Mouse (Mus musculus) frontal cortex, postnatal 25 days (tissue): ENCODE data around the gene Dph7.
"Not testable (repeated sequence)": the region's sequence is repeated elsewhere in the genome, so short reads cannot be mapped to it uniquely, and the experiment has no call there.

Source experiments
- DNase-seq, 2 experiments: peaks; one replicate each; pipeline ENCODE4 v3.0.0; 2022; ENCODE audit warnings: low spot score in 2 of 2

Dph7 gene

GRCm38 (mm10) chr2:24962304-24963000 lies at the start of gene Dph7:
Gene Dph7 (plus strand): TSS chr2:24962400.
- peak; percentile 79 to 88 for DNase-seq

- no peak for DNase-seq
Measured at GRCm38 (mm10) chr2:24912589-24912988, 49.6 kb upstream of the Dph7 start.

DNA sequence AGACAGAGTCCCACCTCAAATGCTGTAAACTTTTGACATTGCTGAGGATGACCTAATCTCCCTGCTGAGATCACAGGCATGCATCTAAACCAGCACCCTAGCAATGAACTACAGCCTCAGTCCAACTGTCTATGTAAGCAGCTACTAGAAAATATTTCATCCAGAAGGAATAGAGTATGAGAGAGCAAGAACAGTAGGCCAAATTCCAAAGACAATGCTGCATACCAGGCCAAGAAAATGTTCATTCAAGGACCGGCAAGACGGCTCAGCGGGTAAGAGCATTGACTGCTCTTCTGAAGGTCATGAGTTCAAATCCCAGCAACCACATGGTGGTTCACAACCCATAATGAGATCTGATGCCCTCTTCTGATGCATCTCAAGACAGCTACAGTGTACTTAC lies 47.4 kb upstream of the Dph7 start:
- DNase-seq: no peak

DNA sequence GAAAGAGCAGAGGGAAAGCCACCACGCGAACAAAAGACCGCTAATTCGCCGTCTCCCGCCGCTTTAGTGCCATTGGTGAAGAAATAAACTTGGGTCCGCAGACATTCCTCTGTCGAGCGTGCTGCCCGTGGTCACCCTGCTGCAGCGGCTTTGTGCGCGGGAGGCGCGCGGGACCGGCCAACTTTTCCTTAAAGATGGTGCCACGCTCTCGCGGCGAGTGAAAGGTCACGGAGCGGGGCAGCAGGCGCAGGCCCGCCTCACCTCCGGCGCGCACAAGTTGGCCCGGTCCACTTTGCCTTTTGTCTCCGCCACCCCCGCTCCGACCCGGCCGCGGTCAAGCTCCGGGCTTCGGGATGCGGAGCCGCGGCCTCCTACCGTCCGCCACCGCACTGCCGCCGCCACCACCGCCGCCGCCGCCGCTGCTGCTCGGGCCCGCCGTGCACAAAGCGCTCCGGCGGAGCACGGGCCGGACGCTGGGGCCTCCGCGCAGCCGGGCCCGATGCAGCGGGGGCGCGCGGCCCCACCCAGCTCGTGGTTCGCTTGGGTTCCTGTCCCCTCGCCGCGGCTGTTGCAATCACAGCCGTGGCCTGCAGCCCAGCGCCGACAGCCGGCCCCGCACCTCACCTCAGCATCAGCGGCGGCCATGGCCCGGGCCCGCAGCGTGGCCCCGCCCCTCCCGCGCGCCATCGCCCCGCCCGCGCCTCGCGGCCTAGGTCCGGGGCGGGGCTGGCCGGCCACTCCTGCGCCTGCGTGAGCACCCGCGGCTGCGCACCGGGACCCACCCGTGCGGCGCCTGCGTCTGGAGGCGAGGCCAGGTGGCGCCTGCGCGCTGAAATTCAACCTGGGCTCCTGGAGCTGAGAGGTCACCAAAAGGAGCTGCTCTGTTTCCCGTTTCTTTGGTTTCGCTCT lies 43.0 kb upstream of the Dph7 start, which contains the start of gene Ehmt1:
Ehmt1 (minus strand) TSS at position 685 of the 909 bp plus-strand sequence.
- DNase-seq: peak; percentile 82 to 91

DNA sequence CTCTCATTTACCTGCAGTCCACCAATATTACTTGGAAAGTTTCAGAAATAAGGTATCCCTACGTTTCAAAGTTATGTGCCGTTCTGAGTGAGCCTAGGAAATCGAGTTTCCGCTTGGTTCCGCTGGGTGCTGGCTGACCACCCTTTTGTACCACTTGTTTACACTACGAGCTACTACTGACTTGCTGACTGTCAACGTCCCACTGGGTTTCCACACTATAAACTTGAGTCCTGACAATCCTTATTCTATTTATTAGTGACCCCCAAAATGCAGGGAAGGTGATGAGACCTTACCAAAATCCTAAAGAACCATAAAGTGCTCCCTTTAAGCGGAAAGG lies 42.4 kb upstream of the Dph7 start:
- DNase-seq: no peak

GRCm38 (mm10) chr2:24923561-24923960 lies 38.6 kb upstream of the Dph7 start:
- no peak for DNase-seq

- no peak for DNase-seq
Measured at GRCm38 (mm10) chr2:24925284-24925683, 36.9 kb upstream of the Dph7 start.

GRCm38 (mm10) chr2:24926345-24926964 lies 35.7 kb upstream of the Dph7 start:
- no peak for DNase-seq

- DNase-seq: no peak
Measured at GRCm38 (mm10) chr2:24926965-24927358, 35.2 kb upstream of the Dph7 start.

DNA sequence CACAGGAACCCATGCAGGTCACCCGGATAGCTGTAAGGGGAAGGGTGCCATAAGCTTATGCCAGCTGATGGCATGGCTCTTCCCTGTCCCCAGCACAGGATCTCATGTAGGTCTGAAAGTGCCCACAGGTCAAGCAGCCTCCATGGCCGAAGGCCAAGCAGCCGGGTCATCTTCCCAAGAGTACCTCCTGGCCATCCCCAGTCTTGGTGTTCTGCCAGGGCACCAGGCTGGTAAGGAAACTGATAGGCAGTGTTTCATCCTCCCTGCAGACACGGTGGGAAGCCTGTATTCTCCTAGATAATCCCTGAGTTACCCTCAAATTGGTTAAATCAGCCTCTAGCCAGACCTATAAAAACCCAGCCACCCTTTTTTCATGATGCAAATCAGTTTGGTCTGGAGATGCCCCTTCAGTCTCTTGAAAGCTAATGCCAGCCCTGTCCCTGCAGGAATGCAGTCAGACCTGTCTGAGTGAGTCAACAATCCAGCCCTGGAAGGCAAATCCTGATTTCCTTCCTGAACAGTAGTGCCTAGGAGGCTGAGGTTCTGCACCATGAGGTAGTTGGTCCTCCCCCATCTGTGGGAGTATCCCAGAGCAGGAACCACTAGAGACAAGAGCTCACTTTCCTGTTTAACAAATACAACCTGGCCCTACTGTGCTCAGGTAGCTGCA lies 34.3 kb upstream of the Dph7 start:
- DNase-seq: no peak

DNA sequence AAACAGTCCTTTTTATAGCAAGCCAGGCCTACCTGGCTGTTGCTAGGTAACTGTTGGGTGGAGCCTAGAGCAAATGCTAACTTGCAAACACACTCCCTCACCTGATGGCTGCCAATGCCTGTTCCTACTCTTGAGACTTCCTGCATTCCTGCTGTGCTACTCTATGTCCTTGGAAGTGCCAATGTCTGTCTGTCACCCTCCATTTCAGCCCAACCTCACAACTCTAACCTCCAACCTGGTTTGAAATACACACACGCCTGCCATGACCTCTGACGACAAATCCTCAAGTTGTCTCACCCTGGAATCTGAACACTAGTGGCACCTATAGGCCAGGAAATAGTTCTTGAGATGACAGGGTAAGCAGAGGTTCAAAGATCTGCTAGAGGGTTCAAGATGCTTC lies 33.1 kb upstream of the Dph7 start:
- DNase-seq: no peak

GRCm38 (mm10) chr2:24929593-24929992 lies 32.6 kb upstream of the Dph7 start:
- no peak for DNase-seq

DNA sequence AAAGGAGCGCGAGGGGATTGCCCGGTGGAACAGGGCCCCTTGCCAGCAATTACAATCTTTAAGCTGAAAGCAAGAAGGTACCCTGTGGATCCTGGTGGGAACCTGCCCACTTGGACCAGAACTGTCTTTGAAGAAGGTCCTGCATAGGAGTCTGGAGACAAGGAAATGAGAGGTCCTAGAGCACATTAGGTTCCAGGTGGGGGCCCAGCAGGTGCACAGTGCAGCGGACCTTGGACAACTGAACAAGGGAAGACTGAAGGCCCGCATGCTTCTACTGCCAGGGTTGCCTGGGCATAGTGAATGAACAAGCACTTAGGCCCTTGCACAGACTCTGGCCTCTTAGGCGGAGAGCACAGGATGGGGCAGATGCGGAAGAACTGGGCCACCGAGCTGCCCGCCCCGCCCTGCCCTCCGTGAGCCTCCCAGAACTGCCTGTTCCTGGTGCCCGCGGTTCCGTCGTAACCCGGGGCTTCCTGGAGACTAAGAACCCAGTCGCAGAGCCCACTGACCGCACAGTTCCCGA lies 27.7 kb upstream of the Dph7 start:
- DNase-seq: no peak

DNA sequence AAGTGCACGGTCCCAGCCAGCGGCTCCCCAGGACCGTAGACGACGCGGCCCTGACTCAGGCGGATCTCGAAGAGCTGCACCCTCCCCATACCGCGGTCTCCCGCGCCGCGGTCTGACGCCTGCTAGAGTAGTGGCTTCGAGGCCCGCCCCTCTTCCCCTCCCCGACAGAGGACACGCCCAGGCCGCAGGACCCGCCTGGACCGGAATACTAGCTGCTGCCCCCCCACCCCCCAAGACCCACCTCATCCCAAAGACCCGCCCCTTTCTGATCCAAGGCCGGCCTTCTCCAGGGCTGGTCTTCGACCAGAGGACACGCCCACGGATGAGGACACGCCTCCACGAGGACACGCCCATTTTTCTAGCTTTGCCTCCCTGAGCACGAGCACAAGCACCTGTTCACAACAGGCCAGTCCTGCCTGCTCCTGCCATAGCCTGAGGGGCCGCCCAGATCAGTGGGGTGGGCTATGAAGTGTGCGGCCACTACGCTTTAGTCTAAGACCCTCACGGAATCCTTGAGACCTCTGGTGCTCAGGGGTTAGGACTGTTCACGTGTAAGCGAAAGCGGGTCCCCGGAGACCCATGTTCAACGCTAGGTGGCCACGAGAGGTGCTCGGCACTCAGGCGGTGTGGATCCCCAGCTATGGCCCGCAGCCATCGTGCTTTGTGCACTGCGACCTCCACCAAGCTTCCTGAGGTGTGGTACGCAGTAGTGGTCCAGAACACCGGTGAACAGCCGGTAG lies 27.0 kb upstream of the Dph7 start, which contains the start of gene Arrdc1:
Arrdc1 (minus strand) TSS at position 196 of the 740 bp plus-strand sequence.
- peak; percentile 50 to 65 for DNase-seq

DNA sequence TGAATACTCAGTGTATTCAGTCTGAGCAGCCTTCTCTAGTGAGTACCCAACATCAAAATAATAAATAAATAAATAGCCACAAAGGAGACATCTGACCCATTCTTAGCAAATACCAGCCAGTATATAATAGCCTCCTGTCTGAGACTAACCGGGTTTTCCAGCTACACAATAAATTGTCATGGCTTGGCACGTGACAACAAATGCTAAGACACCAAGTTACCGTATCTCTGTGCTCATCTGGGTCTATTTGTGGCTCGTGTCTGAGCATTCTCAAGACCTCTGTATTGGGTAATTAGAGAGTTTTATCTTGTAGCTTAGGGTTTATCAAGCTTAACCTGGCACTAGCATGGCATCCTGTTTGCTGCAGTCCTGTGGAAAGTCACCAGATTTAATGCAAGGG lies 20.1 kb upstream of the Dph7 start:
- DNase-seq: no peak

DNA sequence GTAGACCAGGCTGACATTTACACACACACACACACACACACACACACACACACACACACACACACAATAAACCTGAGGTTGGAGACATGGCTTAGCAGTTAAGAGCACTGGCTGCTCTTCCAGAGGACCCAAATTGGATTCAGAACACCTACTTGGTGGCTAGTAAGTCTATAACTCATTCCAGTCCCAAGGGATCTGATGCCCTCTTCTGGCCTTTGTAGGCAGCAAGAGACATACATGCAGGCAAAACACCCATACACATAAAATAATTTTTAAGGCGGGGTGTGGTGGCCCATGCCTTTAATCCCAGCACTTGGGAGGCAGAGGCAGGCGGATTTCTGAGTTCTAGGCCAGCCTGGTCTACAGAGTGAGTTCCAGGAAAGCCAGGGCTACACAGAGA lies 17.9 kb upstream of the Dph7 start:
- not testable (repeated sequence) for DNase-seq

DNA sequence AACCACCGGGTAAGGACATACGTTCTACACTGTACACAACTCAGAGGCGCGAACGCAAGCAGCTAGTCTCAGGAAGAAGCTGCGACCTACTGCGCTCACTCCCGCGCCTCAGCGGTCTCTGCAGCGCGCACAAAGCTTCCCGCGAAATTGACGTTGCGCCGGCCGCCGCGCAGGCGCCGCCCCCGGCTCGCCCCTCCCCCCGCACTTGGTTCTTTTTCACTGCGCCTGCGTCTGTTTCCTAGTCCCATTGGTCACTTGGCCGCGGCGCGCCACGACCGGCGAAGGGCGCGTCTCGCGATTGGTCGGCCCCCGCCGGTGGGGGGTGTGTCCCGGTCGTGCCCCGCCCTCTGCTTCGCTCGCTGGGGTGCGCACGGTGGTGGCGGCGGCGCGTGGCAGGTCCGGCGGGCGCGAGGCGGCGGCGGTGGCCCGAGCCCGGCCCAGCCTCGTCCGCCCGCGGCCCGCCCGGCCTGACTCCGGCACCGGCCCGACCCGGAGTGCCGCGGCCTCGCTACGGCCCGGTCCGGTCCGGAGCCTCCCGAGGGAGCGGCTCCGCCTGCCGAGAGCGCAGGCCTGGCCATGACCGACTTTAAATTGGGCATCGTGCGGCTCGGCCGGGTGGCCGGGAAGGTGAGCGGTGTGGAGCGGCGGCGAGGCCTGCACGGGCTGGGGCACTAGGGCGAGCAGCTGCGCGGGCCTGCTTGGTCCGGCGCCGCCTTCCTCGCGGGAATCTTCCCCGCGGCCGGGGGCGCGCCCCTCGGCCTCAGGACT lies 12.6 kb upstream of the Dph7 start, which contains the start of gene Zmynd19:
Zmynd19 (plus strand) TSS at position 372 of the 768 bp plus-strand sequence.
- DNase-seq: peak; percentile 97

- no peak for DNase-seq
Measured at GRCm38 (mm10) chr2:24950189-24950535, 12.0 kb upstream of the Dph7 start.

DNA sequence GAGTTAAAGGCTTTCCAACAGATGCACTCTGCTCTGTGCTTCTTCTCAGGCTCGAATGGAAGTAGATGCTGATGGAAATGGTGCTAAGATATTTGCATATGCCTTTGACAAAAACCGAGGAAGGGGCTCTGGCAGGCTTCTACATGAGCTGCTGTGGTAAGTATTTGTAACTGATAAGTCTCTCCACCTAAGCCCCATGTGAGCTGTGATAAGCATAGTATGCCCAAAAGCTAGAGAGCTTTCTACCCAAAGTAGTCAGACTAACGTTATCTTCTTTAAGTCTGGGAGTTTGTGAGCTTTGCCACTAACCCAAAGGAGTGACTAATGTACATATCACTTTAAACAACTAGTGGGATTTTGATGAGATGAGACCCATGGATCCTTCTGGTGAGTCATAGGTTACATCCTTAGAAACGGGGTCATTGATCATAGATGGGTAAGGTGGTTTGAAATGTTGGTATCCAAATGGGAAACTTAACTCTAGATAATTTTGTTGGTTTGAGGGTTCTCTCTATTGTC lies 9.6 kb upstream of the Dph7 start:
- no peak for DNase-seq

GRCm38 (mm10) chr2:24960910-24961309 lies 1.3 kb upstream of the Dph7 start:
- DNase-seq: no peak
